Mouse (Mus musculus) kidney, postnatal 0 days (tissue): Measurements from ENCODE around the gene Srarp. TPM values are rescaled to one million over a fixed set of nuclear protein-coding genes. Genes with fewer than 3 reads are reported as not detected.

Source experiments
- ATAC-seq: fragments of 200-750 bp; cut with Nextera tagmentation; replicated peaks from 2 replicates; pipeline ENCODE4 v1.8.0; 2017; ENCODE audit warnings: low read depth, moderate number of reproducible peaks, moderate TSS enrichment, moderate library complexity; ENCODE audit not compliant: low FRiP score
- DNase-seq: peaks from one replicate; pipeline ENCODE4 v3.0.0-alpha.2; 2016; ENCODE audit warnings: low spot score
- H3K27ac ChIP-seq: fragments of 300-500 bp; sonication (generic); 2 replicates; pipeline ENCODE4 v1.5.1; 2014; ENCODE audit warnings: mild to moderate bottlenecking
- H3K27me3 ChIP-seq: fragments of 300-500 bp; sonication (generic); 2 replicates; pipeline ENCODE4 v1.6.1; 2014; ENCODE audit warnings: low read length, mixed read lengths; ENCODE audit not compliant: insufficient read depth
- H3K36me3 ChIP-seq: fragments of 300-500 bp; sonication (generic); 2 replicates; pipeline ENCODE4 v1.6.1; 2014; ENCODE audit warnings: low read length, mixed read lengths; ENCODE audit not compliant: insufficient read depth
- H3K4me1 ChIP-seq: fragments of 300-500 bp; sonication (generic); replicated peaks from 2 replicates; pipeline ENCODE4 v1.6.1; 2014; ENCODE audit warnings: antibody characterized with exemption, low read length, mixed read lengths; ENCODE audit not compliant: insufficient read depth
- H3K4me2 ChIP-seq: fragments of 300-500 bp; sonication (generic); 2 replicates; pipeline ENCODE4 v1.6.1; 2014; ENCODE audit warnings: mild to moderate bottlenecking, low read length, moderate library complexity, mixed read lengths
- H3K4me3 ChIP-seq: fragments of 300-500 bp; sonication (generic); replicated peaks from 2 replicates; pipeline ENCODE4 v1.5.1; 2014; ENCODE audit warnings: low read depth, low read length
- H3K9ac ChIP-seq: fragments of 300-500 bp; sonication (generic); 2 replicates; pipeline ENCODE4 v1.6.1; 2014; ENCODE audit warnings: low read depth, low read length
- H3K9me3 ChIP-seq: fragments of 300-500 bp; sonication (generic); replicated peaks from 2 replicates; pipeline ENCODE4 v1.6.1; 2016; ENCODE audit warnings: low read length, inconsistent platforms, mixed read lengths
- CTCF ChIP-seq: IDR thresholded peaks from 2 replicates; pipeline ENCODE4 v1.5.1; 2016; ENCODE audit warnings: antibody characterized with exemption, low read depth, mild to moderate bottlenecking, moderate library complexity
- WGBS: fragments of 180-500 bp; shearing (Covaris S2); extraction: QIAGEN DNeasy Blood & Tissue Kit; methylation state at CpG from one replicate; pipeline ENCODE4 v1.1.7; 2014; 5-methylcytosine and 5-hydroxymethylcytosine counted together
- polyA plus RNA-seq: library from polyadenylated mRNA; unstranded; fragments of >200 nt; fragmentation: Nextera tagmentation; extraction: Ambion mirVana; gene quantifications from 2 replicates; pipeline ENCODE4 v1.2.1, GENCODE M21; 2015

Gene Srarp
- polyA plus RNA-seq, 1 experiment from 2014 or later = 0.47 TPM

DNA sequence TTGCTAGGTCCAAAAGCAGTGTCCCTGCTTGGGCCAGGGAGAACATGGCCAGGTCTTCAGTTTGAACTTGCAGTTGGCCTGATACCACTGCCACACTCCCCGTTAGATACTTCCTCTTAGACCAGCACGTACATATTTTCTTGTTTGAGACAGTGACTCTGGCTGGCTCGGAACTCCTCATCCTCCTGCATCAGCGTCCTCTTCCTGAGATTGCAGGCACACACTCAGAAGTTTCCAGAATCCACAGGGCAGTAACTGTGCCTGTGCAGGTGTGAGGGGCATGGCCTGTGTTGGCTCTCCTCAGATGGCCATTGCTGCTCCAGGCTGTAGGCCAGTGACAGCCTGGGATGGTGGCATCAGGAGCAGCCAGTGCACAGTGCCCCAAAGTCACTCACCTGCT is 24.6 kb upstream of the Srarp start:
- Histone ChIP-seq H3K4me1 (peaks cover 8% of the 10 kb centered on the region; the same call in 1 of the 2 replicates), H3K4me2 (no peak overlapping the region), H3K27ac (no peak overlapping the region; the same call in 1 of the 2 replicates), H3K27me3 (no peaks in the 10 kb centered on the region), H3K9me3 (no peaks in the 10 kb centered on the region), H3K36me3 (peaks cover 30% of the 10 kb centered on the region), H3K4me3 (no peak overlapping the region), H3K9ac (no peak overlapping the region)
- no peak for TF ChIP-seq CTCF
- whole genome bisulfite sequencing = 91% methylated on average over 4 of the region's 4 CpGs
- ATAC-seq (no peak), DNase-seq (no peak)

DNA sequence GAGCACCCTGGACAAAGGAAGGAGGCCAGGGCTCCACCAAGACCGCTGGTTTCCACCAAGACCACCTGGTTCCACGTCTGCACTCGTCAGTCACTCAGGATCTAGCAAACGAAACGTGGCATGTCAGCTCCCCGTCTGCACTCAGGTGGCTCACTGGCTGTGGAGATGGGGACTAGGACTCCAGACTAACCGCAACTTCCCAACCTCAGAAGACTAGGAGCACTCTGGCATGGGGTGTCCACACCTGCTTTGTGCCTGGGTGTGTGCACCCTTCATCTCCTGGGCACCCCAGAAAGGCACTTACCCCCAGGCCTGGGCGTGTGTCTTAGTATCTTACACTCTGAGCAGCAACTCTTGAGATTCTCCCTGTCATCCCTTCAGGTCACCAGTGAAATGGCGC is 23.9 kb upstream of the Srarp start:
- H3K36me3 ChIP-seq = peaks cover 22% of the 10 kb centered on the region
- no peak overlapping the region for H3K4me2 ChIP-seq
- DNase-seq (no peak), ATAC-seq (no peak)
- peaks cover 8% of the 10 kb centered on the region; the same call in 1 of the 2 replicates for H3K4me1 ChIP-seq
- H3K4me3 ChIP-seq = no peak overlapping the region
- H3K9me3 ChIP-seq = no peaks in the 10 kb centered on the region
- TF ChIP-seq CTCF = no peak
- H3K27ac ChIP-seq = no peak overlapping the region
- H3K9ac ChIP-seq = no peak overlapping the region
- no peaks in the 10 kb centered on the region for H3K27me3 ChIP-seq
- WGBS = 95% methylated on average over 9 of the region's 9 CpGs

DNA sequence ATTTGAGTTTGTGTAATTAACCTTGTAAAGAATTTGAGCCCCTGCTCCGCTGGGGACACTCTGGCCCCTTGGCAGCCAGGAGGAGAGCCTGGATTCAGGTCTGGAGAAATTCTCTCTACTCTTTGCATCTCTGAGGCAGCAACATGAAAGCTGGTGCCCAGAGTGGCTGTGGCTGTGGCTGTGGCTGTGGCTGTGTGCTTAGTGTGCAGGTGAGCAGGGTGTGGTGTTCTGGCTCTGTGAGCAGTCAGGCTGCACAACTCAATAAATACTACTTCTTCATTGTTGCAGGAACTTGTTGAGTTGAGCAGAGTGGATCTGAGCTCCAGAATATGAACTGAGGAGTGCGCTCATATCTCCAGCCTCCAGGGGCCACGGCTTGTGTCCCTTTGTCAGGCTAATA is 23.0 kb upstream of the Srarp start:
- Histone ChIP-seq H3K4me3 (no peak overlapping the region), H3K9ac (0 out of 2 replicates have a peak overlapping the region, but pooled peaks have one; percentile 35), H3K27me3 (no peaks in the 10 kb centered on the region), H3K4me1 (peaks cover 8% of the 10 kb centered on the region; the same call in 1 of the 2 replicates), H3K27ac (peak overlapping the region; percentile 50), H3K4me2 (no peak overlapping the region), H3K36me3 (peaks cover 14% of the 10 kb centered on the region), H3K9me3 (no peaks in the 10 kb centered on the region)
- TF ChIP-seq CTCF = no peak
- DNase-seq (no peak), ATAC-seq (no peak)
- 57% methylated on average over 3 of the region's 3 CpGs for WGBS

DNA sequence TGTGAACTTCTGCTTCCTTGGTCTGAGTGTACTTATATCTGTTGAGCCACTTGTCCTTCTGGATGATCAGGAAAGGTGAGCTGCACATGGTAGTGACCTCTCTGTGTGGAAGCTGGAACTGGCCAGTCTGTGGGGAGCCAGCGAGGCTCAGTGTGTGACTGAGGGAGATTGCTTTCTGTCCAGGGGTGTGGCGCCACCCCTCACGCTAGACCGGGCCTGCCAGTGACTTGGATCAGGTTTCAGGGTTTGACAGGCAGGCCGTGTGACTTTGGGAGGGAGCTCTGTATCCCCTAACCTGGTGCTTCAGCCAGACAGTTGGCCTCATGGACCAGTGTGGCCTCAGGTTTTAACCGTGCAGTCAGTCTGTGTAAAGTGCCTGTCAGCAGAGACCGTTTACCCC is 22.3 kb upstream of the Srarp start:
- H3K36me3 ChIP-seq = peaks cover 8% of the 10 kb centered on the region
- no peaks in the 10 kb centered on the region for H3K9me3 ChIP-seq
- ATAC-seq (peak; percentile 65), DNase-seq (peak; percentile 73)
- TF ChIP-seq CTCF = no peak
- H3K9ac ChIP-seq = 0 out of 2 replicates have a peak overlapping the region, but pooled peaks have one; percentile 35
- no peak overlapping the region for H3K4me2 ChIP-seq
- WGBS = 6% methylated on average over 7 of the region's 7 CpGs
- H3K27ac ChIP-seq = peak overlapping the region; percentile 50
- peaks cover 8% of the 10 kb centered on the region; the same call in 1 of the 2 replicates for H3K4me1 ChIP-seq
- no peaks in the 10 kb centered on the region for H3K27me3 ChIP-seq
- H3K4me3 ChIP-seq = no peak overlapping the region

DNA sequence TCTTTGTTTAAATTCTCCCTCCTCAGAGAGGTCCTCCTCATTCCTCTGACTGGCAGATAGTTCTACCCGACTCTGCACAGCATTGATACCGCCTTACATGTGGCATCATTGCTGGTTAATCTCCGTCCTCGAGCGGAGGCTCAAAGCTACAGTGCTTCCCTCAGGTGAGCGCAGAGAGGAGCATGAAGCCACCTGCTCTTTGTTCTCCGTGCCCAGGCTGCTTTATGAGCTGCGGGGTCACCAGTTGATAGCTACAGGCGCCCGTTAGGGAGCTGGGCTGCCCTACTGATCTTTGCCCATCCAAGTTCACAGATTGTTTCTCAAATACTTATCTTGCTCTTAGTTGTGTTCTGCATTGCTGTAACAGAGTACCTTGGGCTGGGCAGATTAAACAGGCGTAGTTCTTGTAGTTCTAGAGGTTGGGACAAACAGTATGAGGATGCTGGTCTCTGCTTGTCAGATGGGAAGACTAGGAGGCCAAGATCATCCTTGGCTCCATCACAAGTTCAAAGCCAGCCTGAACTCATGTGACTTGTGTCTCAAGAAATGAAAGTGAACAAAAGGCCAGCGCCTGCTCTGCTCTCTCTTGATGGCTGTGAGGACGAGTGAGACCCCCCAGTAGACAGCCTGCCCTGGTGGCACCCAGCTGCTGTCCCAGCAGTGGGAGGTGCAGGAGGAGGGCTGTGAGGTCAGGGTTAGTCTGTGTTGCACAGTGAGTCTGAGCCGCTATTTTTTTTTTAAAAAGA is 20.5 kb upstream of the Srarp start:
- no peak for DNase-seq
- peaks cover 8% of the 10 kb centered on the region; the same call in 1 of the 2 replicates for H3K4me1 ChIP-seq
- peaks cover 9% of the 10 kb centered on the region; the same call in 1 of the 2 replicates for H3K36me3 ChIP-seq
- no peak overlapping the region for H3K4me2 ChIP-seq
- no peak for TF ChIP-seq CTCF
- no peak for ATAC-seq
- 88% methylated on average over 14 of the region's 14 CpGs for WGBS
- H3K27ac ChIP-seq = no peak overlapping the region
- no peaks in the 10 kb centered on the region for H3K27me3 ChIP-seq
- no peak overlapping the region for H3K4me3 ChIP-seq
- no peaks in the 10 kb centered on the region for H3K9me3 ChIP-seq
- no peak overlapping the region for H3K9ac ChIP-seq

DNA sequence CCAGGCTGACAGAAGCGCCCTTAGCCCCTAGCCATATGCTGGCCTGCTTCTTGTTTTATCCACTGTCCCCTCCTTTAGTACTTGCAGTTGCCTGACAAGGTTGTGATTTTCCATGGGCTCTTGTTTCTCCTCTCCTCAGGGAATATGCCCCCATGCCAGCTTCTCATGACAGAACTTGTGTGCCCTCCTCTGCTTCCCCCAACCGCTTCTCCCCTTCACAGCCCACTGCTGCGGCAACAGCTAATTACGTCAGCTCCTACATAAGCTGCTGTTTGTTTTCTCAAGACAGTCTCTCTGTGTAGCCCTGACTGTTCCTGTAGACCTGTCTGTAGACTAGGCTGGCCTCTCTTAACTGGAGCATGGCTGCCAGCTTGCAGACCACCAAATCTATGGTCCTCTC is 19.6 kb upstream of the Srarp start:
- Histone ChIP-seq H3K27me3 (no peaks in the 10 kb centered on the region), H3K4me2 (no peak overlapping the region), H3K4me3 (no peak overlapping the region), H3K36me3 (peaks cover 9% of the 10 kb centered on the region; the same call in 1 of the 2 replicates), H3K27ac (no peak overlapping the region), H3K9me3 (no peaks in the 10 kb centered on the region), H3K4me1 (peaks cover 8% of the 10 kb centered on the region; the same call in 1 of the 2 replicates), H3K9ac (no peak overlapping the region)
- WGBS = 62% methylated on average over 4 of the region's 4 CpGs
- ATAC-seq (no peak), DNase-seq (peak; percentile 31)
- TF ChIP-seq CTCF = no peak
